8 mouse cellular contexts compared by ENCODE assay signal in genomic region chr10:17330904-17331606, GRCm38 (mm10).
DNase-seq lines count a peak whose midpoint lies in the region; ATAC-seq and TF ChIP-seq lines count a peak whose summit lies in the region.

No protein-coding gene starts in this region.

- H3K4me2 ChIP-seq in neural tube, embryonic 11.5 days (ENCODE audit: low read depth) = peak overlapping the region; percentile 55
- H3K4me2 ChIP-seq in hindbrain, postnatal 0 days (ENCODE audit: low read depth, low read length) = peak overlapping the region; percentile 62
- H3K4me2 ChIP-seq in neural tube, embryonic 12.5 days (replicated peaks) = peak overlapping the region; percentile 58

- no peaks in the 10 kb centered on the region for H3K9me3 ChIP-seq in neural tube, embryonic 11.5 days (ENCODE audit: control insufficient read depth, low read length)
- H3K9me3 ChIP-seq in hindbrain, postnatal 0 days (ENCODE audit: low read length) = no peaks in the 10 kb centered on the region
- no peaks in the 10 kb centered on the region for H3K9me3 ChIP-seq in neural tube, embryonic 12.5 days

- H3K4me3 ChIP-seq in neural tube, embryonic 11.5 days (ENCODE audit: low read depth, low read length) = peak overlapping the region; percentile 28
- H3K4me3 ChIP-seq in hindbrain, postnatal 0 days (ENCODE audit: low read length) = peak overlapping the region; percentile 38
- peak overlapping the region; percentile 29 for H3K4me3 ChIP-seq in neural tube, embryonic 12.5 days

- H3K9ac ChIP-seq in neural tube, embryonic 11.5 days (ENCODE audit: low read length) = peak overlapping the region; percentile 57
- H3K9ac ChIP-seq in hindbrain, postnatal 0 days (replicated peaks; ENCODE audit: low read length) = peak overlapping the region; percentile 42
- peak overlapping the region; percentile 50 for H3K9ac ChIP-seq in neural tube, embryonic 12.5 days

- ATAC-seq in neural tube, embryonic 11.5 days (ENCODE audit: insufficient read depth, low FRiP score, low TSS enrichment) = peak; percentile 45; the same call in 1 of the 2 replicates
- peak; percentile 77 for ATAC-seq in hindbrain, postnatal 0 days
- peak; percentile 65 for ATAC-seq in neural tube, embryonic 12.5 days (ENCODE audit: low FRiP score, low read depth)

- DNase-seq in adrenal gland, adult 2 months = peak; percentile 67
- no peak for DNase-seq in adrenal gland, adult 18-20 months (ENCODE audit: low spot score in 2 of 2)
- DNase-seq in neural tube, embryonic 11.5 days (ENCODE audit: low spot score) = peak; percentile 22
- DNase-seq in neural tube, embryonic 10.5 days (ENCODE audit: extremely low spot score, low spot score) = no peak
- DNase-seq in hindbrain, postnatal 0 days (ENCODE audit: low spot score) = peak; percentile 48
- no peak for DNase-seq in testis, postnatal 10 days (ENCODE audit: low spot score)
- no peak for DNase-seq in thymus, postnatal 36 days

- H3K27ac ChIP-seq in neural tube, embryonic 11.5 days (ENCODE audit: low read depth, low read length) = peak overlapping the region; percentile 84
- H3K27ac ChIP-seq in hindbrain, postnatal 0 days = peak overlapping the region; percentile 73
- peak overlapping the region; percentile 57 for H3K27ac ChIP-seq in neural tube, embryonic 12.5 days

- WGBS in neural tube, embryonic 11.5 days = 6% methylated on average over 6 of the region's 6 CpGs
- under 1% methylated on average over 6 of the region's 6 CpGs for WGBS in hindbrain, postnatal 0 days
- WGBS in neural tube, embryonic 12.5 days = 1% methylated on average over 6 of the region's 6 CpGs

- peaks cover 19% of the 10 kb centered on the region for H3K4me1 ChIP-seq in neural tube, embryonic 11.5 days (ENCODE audit: control insufficient read depth, insufficient read depth, low read length)
- H3K4me1 ChIP-seq in hindbrain, postnatal 0 days (ENCODE audit: insufficient read depth, low read length) = peaks cover 8% of the 10 kb centered on the region; the same call in 1 of the 2 replicates
- peaks cover 31% of the 10 kb centered on the region for H3K4me1 ChIP-seq in neural tube, embryonic 12.5 days

- TF ChIP-seq CTCF in hindbrain, postnatal 0 days (IDR thresholded peaks at IDR 0.05; ENCODE audit: low read depth) = no peak

- H3K27me3 ChIP-seq in neural tube, embryonic 11.5 days (ENCODE audit: control insufficient read depth, insufficient read depth, low read length) = no peaks in the 10 kb centered on the region
- H3K27me3 ChIP-seq in hindbrain, postnatal 0 days (ENCODE audit: insufficient read depth, low read length) = no peaks in the 10 kb centered on the region
- H3K27me3 ChIP-seq in neural tube, embryonic 12.5 days (replicated peaks) = no peaks in the 10 kb centered on the region

- no peaks in the 10 kb centered on the region for H3K36me3 ChIP-seq in neural tube, embryonic 11.5 days (ENCODE audit: control insufficient read depth, insufficient read depth, low read length)
- H3K36me3 ChIP-seq in hindbrain, postnatal 0 days (ENCODE audit: insufficient read depth, low read length) = no peaks in the 10 kb centered on the region
- H3K36me3 ChIP-seq in neural tube, embryonic 12.5 days = no peaks in the 10 kb centered on the region

Comparison
In these comparisons a context has a peak if more than half of its experiments do, and no peak if none do; other contexts are left out.
1. DNase-seq: peak in adrenal gland, adult 2 months (single experiment), neural tube, embryonic 11.5 days (single experiment) and hindbrain, postnatal 0 days (single experiment); none in adrenal gland, adult 18-20 months (0 of 2), neural tube, embryonic 10.5 days (single experiment), testis, postnatal 10 days (single experiment) and thymus, postnatal 36 days (0 of 2).
2. Peak in every context shown above with its lines, with median percentiles within 50 percentile points of each other: ATAC-seq, H3K27ac ChIP-seq, H3K4me2 ChIP-seq, H3K4me3 ChIP-seq and H3K9ac ChIP-seq.